Mouse (Mus musculus): ENCODE measurements at regions not wholly inside any gene's neighbourhood (a gene's known extent, or its start where the extent isn't known, plus 50 kb on each side); places are given as distances from the start of the nearest gene placed in this dataset.

GRCm38 (mm10) chr10:100882584-100882983 lies 292.3 kb downstream of the 1700017N19Rik start:
- no peak for DNase-seq (ENCODE audit: low read depth in 2 of 2, low spot score in 2 of 2)

GRCm38 (mm10) chr10:100922976-100923375 lies 332.7 kb downstream of the 1700017N19Rik start:
- DNase-seq (ENCODE audit: low read depth in 2 of 2, low spot score in 2 of 2), result no peak

- DNase-seq (ENCODE audit: low read depth in 2 of 2, low spot score in 2 of 2), result no peak
Measured at GRCm38 (mm10) chr10:100927086-100927485, 336.8 kb downstream of the 1700017N19Rik start.

- no peak for DNase-seq (ENCODE audit: low read depth in 2 of 2, low spot score in 2 of 2)
Measured at GRCm38 (mm10) chr10:100931739-100932138, 341.5 kb downstream of the 1700017N19Rik start.

GRCm38 (mm10) chr10:100958371-100958770 lies 368.1 kb downstream of the 1700017N19Rik start:
- no peak for DNase-seq (ENCODE audit: low read depth in 2 of 2, low spot score in 2 of 2)

GRCm38 (mm10) chr10:101003469-101003868 lies 413.2 kb downstream of the 1700017N19Rik start:
- no peak for DNase-seq (ENCODE audit: low read depth in 2 of 2, low spot score in 2 of 2)

GRCm38 (mm10) chr10:101004687-101005086 lies 414.4 kb downstream of the 1700017N19Rik start:
- DNase-seq (ENCODE audit: low read depth in 2 of 2, low spot score in 2 of 2), result no peak

GRCm38 (mm10) chr10:101015416-101015815 lies 425.1 kb downstream of the 1700017N19Rik start:
- DNase-seq (ENCODE audit: low read depth in 2 of 2, low spot score in 2 of 2), result no peak

- no peak for DNase-seq (ENCODE audit: low read depth in 2 of 2, low spot score in 2 of 2)
Measured at GRCm38 (mm10) chr10:101038630-101039029, 448.3 kb downstream of the 1700017N19Rik start.

- DNase-seq (ENCODE audit: low read depth in 2 of 2, low spot score in 2 of 2), result no peak
Measured at GRCm38 (mm10) chr10:101039034-101039433, 448.8 kb downstream of the 1700017N19Rik start.

Data from CD8-positive naive resting alpha-beta T cell, adult 2 months (primary cell).